Mouse (Mus musculus): ENCODE measurements around the gene Dnajb3. TPM values are rescaled to one million over a fixed set of nuclear protein-coding genes. Genes with fewer than 3 reads are reported as not detected.

The Dnajb3 gene
- total RNA-seq, 2 experiments from 2014 or later = 0.28 TPM; not detected in 1

Other genes with a start within 250 kb of the Dnajb3 start
- gene Usp40, start 197.2 kb downstream of the Dnajb3 start, total RNA-seq (2021) = 10 to 100 TPM; 15.0 to 15.6 TPM
- gene Ugt1a10, start 150.4 kb downstream of the Dnajb3 start, total RNA-seq (2021) = not detected
- not detected for gene Ugt1a9, start 135.0 kb downstream of the Dnajb3 start, total RNA-seq (2021)
- gene Ugt1a8, start 118.0 kb downstream of the Dnajb3 start, total RNA-seq (2021) = not detected
- gene Ugt1a7c, start 110.7 kb downstream of the Dnajb3 start, total RNA-seq (2021) = 1 to 10 TPM; 1.2 to 1.3 TPM
- gene Ugt1a6b, start 102.5 kb downstream of the Dnajb3 start, total RNA-seq (2021) = 1 to 10 TPM in 1 of 2 experiments, under 1 TPM in 1; 0.72 to 1.3 TPM
- gene Ugt1a6a, start 71.0 kb downstream of the Dnajb3 start, total RNA-seq (2021) = 1 to 10 TPM; 3.3 TPM
- gene Ugt1a5, start 39.8 kb downstream of the Dnajb3 start, total RNA-seq (2021) = under 1 TPM in 1 of 2 experiments, not detected in 1; 0.59 TPM
- not detected for gene Ugt1a2, start 5.2 kb downstream of the Dnajb3 start, total RNA-seq (2021)
- under 1 TPM in 1 of 2 experiments, not detected in 1; 0.20 TPM for gene Ugt1a1, start 6.2 kb upstream of the Dnajb3 start, total RNA-seq (2021)
- not detected for gene Mroh2a, start 21.2 kb upstream of the Dnajb3 start, total RNA-seq (2021)
- gene Hjurp, start 71.9 kb upstream of the Dnajb3 start, total RNA-seq (2021) = 10 to 100 TPM; 10.6 to 11.0 TPM
- not detected for gene Trpm8, start 71.9 kb upstream of the Dnajb3 start, total RNA-seq (2021)
- not detected for gene Spp2, start 201.2 kb upstream of the Dnajb3 start, total RNA-seq (2021)